Mouse (Mus musculus) neural tube, embryonic 14.5 days (tissue): Measurements from ENCODE around the gene Tom1l2. TPM values are rescaled to one million over a fixed set of nuclear protein-coding genes. Genes with fewer than 3 reads are reported as not detected.

Source experiments
- ATAC-seq: fragments of 200-750 bp; cut with Nextera tagmentation; 2 replicates; pipeline ENCODE4 v1.8.0; 2017; ENCODE audit warnings: low read depth, mild to moderate bottlenecking, moderate TSS enrichment, moderate library complexity
- H3K27ac ChIP-seq: fragments of 300-500 bp; sonication (generic); 2 replicates; pipeline ENCODE4 v1.5.1; 2014; ENCODE audit warnings: low read depth, mild to moderate bottlenecking, control low read depth, low read length, moderate library complexity, mixed read lengths
- H3K27me3 ChIP-seq: fragments of 300-500 bp; sonication (generic); 2 replicates; pipeline ENCODE4 v1.6.1; 2014; ENCODE audit warnings: low read length; ENCODE audit not compliant: control insufficient read depth, insufficient read depth
- H3K36me3 ChIP-seq: fragments of 300-500 bp; sonication (generic); 2 replicates; pipeline ENCODE4 v1.6.1; 2014; ENCODE audit warnings: low read length, mixed read lengths; ENCODE audit not compliant: control insufficient read depth, insufficient read depth
- H3K4me1 ChIP-seq: fragments of 300-500 bp; sonication (generic); 2 replicates; pipeline ENCODE4 v1.6.1; 2014; ENCODE audit warnings: low read length; ENCODE audit not compliant: control insufficient read depth, insufficient read depth
- H3K4me2 ChIP-seq: fragments of 300-500 bp; sonication (generic); 2 replicates; pipeline ENCODE4 v1.6.1; 2014; ENCODE audit warnings: mild to moderate bottlenecking, low read depth, low read length, control low read depth
- H3K4me3 ChIP-seq: fragments of 300-500 bp; sonication (generic); 2 replicates; pipeline ENCODE4 v1.5.1; 2014; ENCODE audit warnings: low read depth, low read length, control low read depth, mixed read lengths
- H3K9ac ChIP-seq: fragments of 300-500 bp; sonication (generic); replicated peaks from 2 replicates; pipeline ENCODE4 v1.6.1; 2014; ENCODE audit warnings: low read depth, mild to moderate bottlenecking, control low read depth, low read length, mixed read lengths
- H3K9me3 ChIP-seq: fragments of 300-500 bp; sonication (generic); 2 replicates; pipeline ENCODE4 v1.6.1; 2016; ENCODE audit warnings: low read length; ENCODE audit not compliant: control insufficient read depth
- WGBS: fragments of 180-500 bp; shearing (Covaris S2); extraction: QIAGEN DNeasy Blood & Tissue Kit; methylation state at CpG from one replicate; pipeline ENCODE4 v1.1.7; 2014; 5-methylcytosine and 5-hydroxymethylcytosine counted together
- polyA plus RNA-seq: library from polyadenylated mRNA; unstranded; fragments of >200 nt; fragmentation: Nextera tagmentation; extraction: Ambion mirVana; gene quantifications from 2 replicates; pipeline ENCODE4 v1.2.1, GENCODE M21; 2014

The Tom1l2 gene
- polyA plus RNA-seq, 1 experiment from 2014 or later = 47.8 TPM

- Histone ChIP-seq H3K27ac (no peak overlapping the region; the same call in 1 of the 2 replicates), H3K4me3 (peak overlapping the region; percentile 59; the same call in 1 of the 2 replicates), H3K9me3 (no peaks in the 10 kb centered on the region), H3K4me1 (peaks cover 11% of the 10 kb centered on the region), H3K4me2 (peak overlapping the region; percentile 66), H3K9ac (peak overlapping the region; percentile 46), H3K36me3 (no peaks in the 10 kb centered on the region), H3K27me3 (no peaks in the 10 kb centered on the region)
- ATAC-seq = no peak
- WGBS = 49% methylated on average over 8 of the region's 8 CpGs
Observed at GRCm38 (mm10) chr11:60219609-60220008, 133.1 kb downstream of the Tom1l2 start.

GRCm38 (mm10) chr11:60217467-60217866 lies 135.2 kb downstream of the Tom1l2 start:
- H3K9ac ChIP-seq = no peak overlapping the region
- 92% methylated on average over 7 of the region's 7 CpGs for WGBS
- no peaks in the 10 kb centered on the region for H3K9me3 ChIP-seq
- H3K4me2 ChIP-seq = no peak overlapping the region
- H3K27me3 ChIP-seq = no peaks in the 10 kb centered on the region
- ATAC-seq = no peak
- H3K27ac ChIP-seq = no peak overlapping the region
- no peak overlapping the region for H3K4me3 ChIP-seq
- H3K4me1 ChIP-seq = peaks cover 12% of the 10 kb centered on the region
- H3K36me3 ChIP-seq = no peaks in the 10 kb centered on the region

GRCm38 (mm10) chr11:60216671-60217070 lies 136.0 kb downstream of the Tom1l2 start:
- no peak overlapping the region for H3K4me3 ChIP-seq
- no peaks in the 10 kb centered on the region for H3K36me3 ChIP-seq
- 50% methylated on average over 1 of the region's 1 CpGs for WGBS
- H3K4me2 ChIP-seq = no peak overlapping the region
- peaks cover 12% of the 10 kb centered on the region for H3K4me1 ChIP-seq
- no peaks in the 10 kb centered on the region for H3K27me3 ChIP-seq
- H3K9ac ChIP-seq = no peak overlapping the region
- H3K27ac ChIP-seq = no peak overlapping the region
- H3K9me3 ChIP-seq = no peaks in the 10 kb centered on the region
- no peak for ATAC-seq

- H3K4me3 ChIP-seq = no peak overlapping the region
- 75% methylated on average over 6 of the region's 6 CpGs for WGBS
- H3K36me3 ChIP-seq = no peaks in the 10 kb centered on the region
- no peak overlapping the region for H3K27ac ChIP-seq
- H3K4me2 ChIP-seq = no peak overlapping the region
- H3K27me3 ChIP-seq = no peaks in the 10 kb centered on the region
- H3K4me1 ChIP-seq = peaks cover 20% of the 10 kb centered on the region
- no peaks in the 10 kb centered on the region for H3K9me3 ChIP-seq
- no peak overlapping the region for H3K9ac ChIP-seq
- no peak for ATAC-seq
Observed at GRCm38 (mm10) chr11:60213266-60213665, 139.4 kb downstream of the Tom1l2 start.

GRCm38 (mm10) chr11:60211761-60212160 lies 140.9 kb downstream of the Tom1l2 start:
- peaks cover 34% of the 10 kb centered on the region for H3K4me1 ChIP-seq
- H3K27ac ChIP-seq = no peak overlapping the region
- no peak for ATAC-seq
- no peak overlapping the region for H3K4me2 ChIP-seq
- no peak overlapping the region for H3K4me3 ChIP-seq
- no peaks in the 10 kb centered on the region for H3K36me3 ChIP-seq
- H3K9me3 ChIP-seq = no peaks in the 10 kb centered on the region
- WGBS = 62% methylated on average over 12 of the region's 12 CpGs
- no peak overlapping the region for H3K9ac ChIP-seq
- H3K27me3 ChIP-seq = no peaks in the 10 kb centered on the region

GRCm38 (mm10) chr11:60211152-60211551 lies 141.6 kb downstream of the Tom1l2 start:
- WGBS = 70% methylated on average over 3 of the region's 3 CpGs
- peaks cover 36% of the 10 kb centered on the region for H3K4me1 ChIP-seq
- H3K27ac ChIP-seq = no peak overlapping the region
- H3K36me3 ChIP-seq = 0 out of 2 replicates have a peak, but pooled peaks cover 3% of the 10 kb centered on the region
- no peak overlapping the region; the same call in 1 of the 2 replicates for H3K4me2 ChIP-seq
- H3K9me3 ChIP-seq = no peaks in the 10 kb centered on the region
- ATAC-seq = no peak
- H3K27me3 ChIP-seq = no peaks in the 10 kb centered on the region
- no peak overlapping the region for H3K9ac ChIP-seq
- H3K4me3 ChIP-seq = no peak overlapping the region

- H3K4me2 ChIP-seq = peak overlapping the region; percentile 70
- peak overlapping the region; percentile 86 for H3K27ac ChIP-seq
- peaks cover 36% of the 10 kb centered on the region for H3K4me1 ChIP-seq
- H3K4me3 ChIP-seq = peak overlapping the region; percentile 41
- WGBS = 1% methylated on average over 47 of the region's 47 CpGs
- H3K27me3 ChIP-seq = no peaks in the 10 kb centered on the region
- peak overlapping the region; percentile 48 for H3K9ac ChIP-seq
- no peaks in the 10 kb centered on the region for H3K9me3 ChIP-seq
- ATAC-seq = peak; percentile 84
- peaks cover 11% of the 10 kb centered on the region; the same call in 1 of the 2 replicates for H3K36me3 ChIP-seq
Observed at GRCm38 (mm10) chr11:60210305-60210724, 142.4 kb downstream of the Tom1l2 start.

- Histone ChIP-seq H3K36me3 (peaks cover 11% of the 10 kb centered on the region; the same call in 1 of the 2 replicates), H3K9me3 (no peaks in the 10 kb centered on the region), H3K27me3 (no peaks in the 10 kb centered on the region), H3K4me2 (peak overlapping the region; percentile 70), H3K9ac (peak overlapping the region; percentile 48), H3K4me3 (peak overlapping the region; percentile 41), H3K4me1 (peaks cover 36% of the 10 kb centered on the region), H3K27ac (peak overlapping the region; percentile 86)
- ATAC-seq = no peak
- 4% methylated on average over 2 of the region's 2 CpGs for WGBS
Observed at GRCm38 (mm10) chr11:60209933-60210249, 142.8 kb downstream of the Tom1l2 start.

- H3K4me1 ChIP-seq = peaks cover 36% of the 10 kb centered on the region
- peak; percentile 68; the same call in 1 of the 2 replicates for ATAC-seq
- no peaks in the 10 kb centered on the region for H3K9me3 ChIP-seq
- WGBS = 24% methylated on average over 7 of the region's 7 CpGs
- peak overlapping the region; percentile 86 for H3K27ac ChIP-seq
- peak overlapping the region; percentile 70 for H3K4me2 ChIP-seq
- peak overlapping the region; percentile 48 for H3K9ac ChIP-seq
- H3K36me3 ChIP-seq = peaks cover 11% of the 10 kb centered on the region; the same call in 1 of the 2 replicates
- peak overlapping the region; percentile 41 for H3K4me3 ChIP-seq
- no peaks in the 10 kb centered on the region for H3K27me3 ChIP-seq
Observed at GRCm38 (mm10) chr11:60209217-60209932, 143.3 kb downstream of the Tom1l2 start.
